Mouse (Mus musculus) limb, embryonic 15.5 days (tissue): ENCODE data around the gene Tcp11. TPM values are rescaled to one million over a fixed set of nuclear protein-coding genes. Genes with fewer than 3 reads are reported as not detected.

Source experiments
- ATAC-seq: fragments of 200-750 bp; cut with Nextera tagmentation; 2 replicates; pipeline ENCODE4 v1.8.0; 2017; ENCODE audit warnings: low read depth, moderate TSS enrichment; ENCODE audit not compliant: insufficient number of reproducible peaks, low FRiP score, low TSS enrichment
- H3K27ac ChIP-seq: fragments of 300-500 bp; sonication (generic); 2 replicates; pipeline ENCODE4 v1.5.1; 2015; ENCODE audit warnings: moderate library complexity, mild to moderate bottlenecking, inconsistent platforms
- H3K27me3 ChIP-seq: fragments of 300-500 bp; sonication (generic); 2 replicates; pipeline ENCODE4 v1.6.1; 2015; ENCODE audit warnings: inconsistent platforms
- H3K36me3 ChIP-seq: fragments of 300-500 bp; sonication (generic); 2 replicates; pipeline ENCODE4 v1.6.1; 2015; ENCODE audit warnings: inconsistent platforms
- H3K4me1 ChIP-seq: fragments of 300-500 bp; sonication (generic); 2 replicates; pipeline ENCODE4 v1.6.1; 2015; ENCODE audit warnings: inconsistent platforms
- H3K4me2 ChIP-seq: fragments of 300-500 bp; sonication (generic); 2 replicates; pipeline ENCODE4 v1.6.1; 2015; ENCODE audit warnings: mild to moderate bottlenecking, inconsistent platforms
- H3K4me3 ChIP-seq: fragments of 300-500 bp; sonication (generic); 2 replicates; pipeline ENCODE4 v1.5.1; 2015; ENCODE audit warnings: mild to moderate bottlenecking, inconsistent platforms
- H3K9ac ChIP-seq: fragments of 300-500 bp; sonication (generic); 2 replicates; pipeline ENCODE4 v1.6.1; 2015; ENCODE audit warnings: inconsistent platforms
- H3K9me3 ChIP-seq: fragments of 300-500 bp; sonication (generic); 2 replicates; pipeline ENCODE4 v1.6.1; 2016; ENCODE audit warnings: inconsistent platforms
- WGBS: fragments of 180-500 bp; shearing (Covaris S2); methylation state at CpG from one replicate; pipeline ENCODE4 v1.1.7; 2015; 5-methylcytosine and 5-hydroxymethylcytosine counted together
- polyA plus RNA-seq: library from polyadenylated mRNA; unstranded; fragments of >200 nt; fragmentation: Nextera tagmentation; extraction: Ambion mirVana; gene quantifications from 2 replicates; pipeline ENCODE4 v1.2.1, GENCODE M21; 2015

The Tcp11 gene
- polyA plus RNA-seq, 1 experiment from 2014 or later: 1.5 TPM

DNA sequence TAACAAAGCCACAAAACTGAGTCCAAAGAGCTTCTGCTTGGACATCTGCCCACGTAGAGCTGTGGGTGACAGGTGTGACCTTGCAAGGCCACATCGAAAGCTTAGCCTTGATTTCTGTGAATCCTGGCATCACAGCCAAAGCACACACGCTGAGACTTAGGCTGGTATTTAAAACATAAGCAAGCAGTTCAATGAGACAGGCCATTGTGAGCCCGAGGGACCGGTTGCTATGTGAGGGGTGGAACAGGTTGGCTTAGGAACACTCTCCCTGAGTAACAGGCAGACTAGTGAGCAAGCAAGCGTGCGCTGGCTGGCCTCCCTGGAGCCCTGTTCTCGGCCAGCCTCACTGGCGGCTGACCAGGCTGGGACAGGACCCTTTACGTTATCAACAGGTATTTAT lies 58.5 kb downstream of the Tcp11 start:
- Histone ChIP-seq H3K36me3 (0 out of 2 replicates have a peak, but pooled peaks cover 5% of the 10 kb centered on the region), H3K4me3 (no peak overlapping the region), H3K9ac (no peak overlapping the region), H3K27ac (peak overlapping the region; percentile 51), H3K4me1 (peaks cover 77% of the 10 kb centered on the region), H3K27me3 (no peaks in the 10 kb centered on the region), H3K4me2 (no peak overlapping the region), H3K9me3 (no peaks in the 10 kb centered on the region)
- 45% methylated on average over 10 of the region's 10 CpGs for WGBS
- no peak for ATAC-seq

GRCm38 (mm10) chr17:28019785-28020696 lies 60.4 kb downstream of the Tcp11 start:
- Histone ChIP-seq H3K4me2 (no peak overlapping the region), H3K27me3 (no peaks in the 10 kb centered on the region), H3K9ac (no peak overlapping the region), H3K36me3 (0 out of 2 replicates have a peak, but pooled peaks cover 5% of the 10 kb centered on the region), H3K4me1 (peaks cover 72% of the 10 kb centered on the region), H3K9me3 (no peaks in the 10 kb centered on the region), H3K27ac (no peak overlapping the region), H3K4me3 (no peak overlapping the region)
- WGBS: 69% methylated on average over 21 of the region's 21 CpGs
- no peak for ATAC-seq

DNA sequence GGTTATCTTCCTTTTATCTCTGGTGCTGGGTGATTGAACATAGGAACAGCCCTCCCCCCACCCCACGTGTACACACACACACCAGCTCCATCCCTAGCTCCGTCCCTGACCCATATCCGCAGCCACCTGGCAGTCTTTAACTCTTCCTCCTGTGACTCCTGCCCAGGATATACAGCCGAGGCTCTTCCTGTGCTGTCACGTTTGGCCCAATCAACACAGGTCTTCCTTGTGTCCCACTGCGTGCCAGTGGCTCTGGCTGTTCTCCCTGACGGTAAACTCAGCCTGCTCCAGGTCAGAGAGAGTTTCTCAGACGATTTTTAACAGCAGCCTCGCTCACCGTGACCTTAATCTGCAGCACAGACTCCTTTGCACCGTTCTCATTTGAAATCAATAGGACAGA lies 61.7 kb downstream of the Tcp11 start:
- WGBS: 63% methylated on average over 11 of the region's 11 CpGs
- Histone ChIP-seq H3K36me3 (0 out of 2 replicates have a peak, but pooled peaks cover 5% of the 10 kb centered on the region), H3K4me1 (peaks cover 67% of the 10 kb centered on the region), H3K4me2 (no peak overlapping the region), H3K27me3 (no peaks in the 10 kb centered on the region), H3K9ac (no peak overlapping the region), H3K27ac (no peak overlapping the region), H3K9me3 (no peaks in the 10 kb centered on the region), H3K4me3 (no peak overlapping the region)
- no peak for ATAC-seq

GRCm38 (mm10) chr17:28018344-28018743 lies 62.1 kb downstream of the Tcp11 start:
- 76% methylated on average over 6 of the region's 6 CpGs for WGBS
- H3K27me3 ChIP-seq: no peaks in the 10 kb centered on the region
- ATAC-seq: no peak
- H3K4me1 ChIP-seq: peaks cover 67% of the 10 kb centered on the region
- no peaks in the 10 kb centered on the region for H3K9me3 ChIP-seq
- no peak overlapping the region for H3K4me3 ChIP-seq
- H3K9ac ChIP-seq: no peak overlapping the region
- no peak overlapping the region for H3K27ac ChIP-seq
- H3K4me2 ChIP-seq: no peak overlapping the region
- H3K36me3 ChIP-seq: 0 out of 2 replicates have a peak, but pooled peaks cover 3% of the 10 kb centered on the region

Other genes starting within 250 kb of the Tcp11 start
- gene Snrpc, start 242.5 kb downstream of the Tcp11 start, polyA plus RNA-seq: 270 and 277 TPM in 2 replicates
- 4.5 and 5.7 TPM in 2 replicates for gene Uhrf1bp1, start 224.2 kb downstream of the Tcp11 start, polyA plus RNA-seq
- gene Anks1, start 171.3 kb downstream of the Tcp11 start, polyA plus RNA-seq: 12.3 and 13.0 TPM in 2 replicates
- 59.0 and 60.9 TPM in 2 replicates for gene Taf11, start 170.8 kb downstream of the Tcp11 start, polyA plus RNA-seq
- 4.2 and 6.9 TPM in 2 replicates for gene Scube3, start 61.5 kb upstream of the Tcp11 start, polyA plus RNA-seq
- 30.9 and 33.6 TPM in 2 replicates for gene Zfp523, start 96.5 kb upstream of the Tcp11 start, polyA plus RNA-seq
- gene Def6, start 127.1 kb upstream of the Tcp11 start, polyA plus RNA-seq: 19.2 and 20.5 TPM in 2 replicates
- gene Ppard, start 152.1 kb upstream of the Tcp11 start, polyA plus RNA-seq: 3.4 and 3.6 TPM in 2 replicates
- gene Fance, start 232.9 kb upstream of the Tcp11 start, polyA plus RNA-seq: 30.6 and 33.9 TPM in 2 replicates
- gene Rpl10a, start 247.8 kb upstream of the Tcp11 start, polyA plus RNA-seq: 509 and 665 TPM in 2 replicates